Mouse (Mus musculus) neutrophil, adult 5-6 weeks (primary cell): Measurements from ENCODE around the gene Rassf3. TPM values are rescaled to one million over a fixed set of nuclear protein-coding genes. Genes with fewer than 3 reads are reported as not detected.

Experiments used
- ATAC-seq: fragments of 151-379, 151-347 bp; 2 replicates; pipeline ENCODE4 v1.8.0; 2017; ENCODE audit warnings: mild to moderate bottlenecking, moderate TSS enrichment; ENCODE audit not compliant: insufficient number of reproducible peaks, poor library complexity, low FRiP score, severe bottlenecking; ENCODE audit errors: extremely low read depth
- total RNA-seq: library from RNA; stranded (forward); fragments of 200-1000 nt; gene quantifications from 2 replicates; pipeline ENCODE4 v1.2.3, GENCODE M21; 2017

Gene Rassf3
- total RNA-seq, 1 experiment from 2014 or later: 189 TPM

- ATAC-seq: no peak
Measured at GRCm38 (mm10) chr10:121436258-121436645, 39.9 kb downstream of the Rassf3 start.

DNA sequence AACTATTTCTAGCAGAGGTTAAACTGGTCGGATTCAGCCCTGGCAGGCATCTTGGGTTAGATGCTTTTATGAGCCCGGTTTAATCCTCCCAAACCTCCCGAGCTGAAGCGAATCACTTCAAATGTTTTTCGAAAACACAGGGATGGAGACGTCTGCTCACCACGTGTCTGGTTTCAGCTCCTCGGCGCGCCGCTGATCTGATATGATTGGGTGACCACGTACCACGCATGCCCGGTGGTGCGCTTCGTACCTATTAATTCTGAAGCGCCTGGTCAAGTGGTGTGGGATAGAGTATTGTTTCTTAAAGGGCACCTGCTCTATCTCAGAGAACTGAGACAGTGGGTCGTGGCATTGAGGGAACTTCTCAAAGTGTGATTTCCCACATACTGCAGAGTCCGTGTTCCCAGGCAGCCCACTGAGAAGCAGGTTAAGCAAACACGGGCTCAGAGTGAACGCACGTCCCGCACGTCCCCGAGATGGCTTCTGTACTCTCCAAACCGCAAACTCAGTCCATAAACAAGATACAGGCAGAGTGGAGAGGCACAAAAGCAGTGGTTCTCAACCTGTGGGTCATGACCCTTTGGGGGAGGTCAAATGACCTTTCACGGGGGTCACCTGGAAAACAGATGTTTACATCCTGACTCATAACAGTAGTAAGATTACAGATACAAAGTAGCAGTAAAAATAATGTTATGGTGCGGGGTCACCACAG is 40.4 kb downstream of the Rassf3 start:
- no peak for ATAC-seq

DNA sequence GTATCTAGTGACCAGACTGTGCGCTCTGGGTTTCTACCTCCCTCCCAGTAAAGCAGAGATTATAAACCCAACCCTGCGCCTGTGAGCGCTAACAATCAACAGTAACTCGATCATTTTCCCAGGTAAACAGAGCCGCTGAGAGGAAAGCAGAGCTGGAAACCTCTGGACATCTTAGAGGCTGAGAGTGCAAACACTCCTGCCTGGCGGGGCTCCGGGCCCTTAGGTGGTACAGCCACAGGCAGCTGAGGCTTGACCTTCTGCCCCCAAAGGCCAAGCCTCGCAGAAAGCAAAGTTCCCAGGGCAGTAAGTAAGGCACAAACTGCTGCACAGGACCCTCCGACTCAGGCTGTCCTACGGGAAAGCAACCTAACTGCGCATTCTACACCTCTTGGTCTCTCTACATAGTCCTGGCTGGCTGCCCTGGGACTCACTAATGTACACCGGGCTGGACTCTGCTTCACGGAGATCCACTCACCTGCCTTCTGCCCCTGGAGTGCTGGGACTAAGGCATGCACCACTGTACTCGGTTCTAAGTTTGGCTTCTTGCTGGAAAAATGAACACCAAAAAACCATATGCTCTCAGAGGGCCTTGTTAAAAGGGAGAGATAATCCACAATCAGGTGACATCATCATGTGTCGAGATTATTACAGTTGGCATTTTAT is 41.6 kb downstream of the Rassf3 start:
- ATAC-seq: no peak

GRCm38 (mm10) chr10:121432635-121433280 is 43.4 kb downstream of the Rassf3 start:
- ATAC-seq: no peak

DNA sequence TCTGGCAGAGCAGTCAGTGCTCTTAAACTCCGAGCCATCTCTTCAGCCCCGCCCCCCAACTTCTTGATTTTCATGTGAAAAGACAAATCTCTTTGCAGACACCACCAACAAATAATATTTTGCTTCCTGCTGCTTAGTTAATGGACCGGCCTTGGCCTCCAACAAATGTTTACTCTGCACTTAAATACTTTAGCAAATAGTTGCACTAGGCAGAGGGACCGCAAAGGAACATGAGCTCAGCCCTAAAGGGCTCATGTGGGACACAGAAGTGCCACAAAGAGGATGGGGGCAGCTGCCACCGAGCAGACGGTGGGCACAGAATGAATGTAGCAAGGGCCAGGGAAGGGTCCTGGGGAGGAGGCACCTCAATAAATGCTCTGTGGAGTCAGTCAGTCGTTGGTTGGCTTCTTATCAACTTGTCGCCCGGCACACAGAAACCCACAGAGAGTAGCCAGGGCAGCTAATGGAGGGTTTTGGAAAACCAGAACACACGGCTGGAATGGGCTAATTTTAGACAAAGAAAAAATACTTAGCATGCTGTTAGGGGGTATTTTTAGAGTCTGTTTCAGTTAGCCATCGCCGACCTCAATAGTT is 44.0 kb downstream of the Rassf3 start:
- no peak for ATAC-seq

DNA sequence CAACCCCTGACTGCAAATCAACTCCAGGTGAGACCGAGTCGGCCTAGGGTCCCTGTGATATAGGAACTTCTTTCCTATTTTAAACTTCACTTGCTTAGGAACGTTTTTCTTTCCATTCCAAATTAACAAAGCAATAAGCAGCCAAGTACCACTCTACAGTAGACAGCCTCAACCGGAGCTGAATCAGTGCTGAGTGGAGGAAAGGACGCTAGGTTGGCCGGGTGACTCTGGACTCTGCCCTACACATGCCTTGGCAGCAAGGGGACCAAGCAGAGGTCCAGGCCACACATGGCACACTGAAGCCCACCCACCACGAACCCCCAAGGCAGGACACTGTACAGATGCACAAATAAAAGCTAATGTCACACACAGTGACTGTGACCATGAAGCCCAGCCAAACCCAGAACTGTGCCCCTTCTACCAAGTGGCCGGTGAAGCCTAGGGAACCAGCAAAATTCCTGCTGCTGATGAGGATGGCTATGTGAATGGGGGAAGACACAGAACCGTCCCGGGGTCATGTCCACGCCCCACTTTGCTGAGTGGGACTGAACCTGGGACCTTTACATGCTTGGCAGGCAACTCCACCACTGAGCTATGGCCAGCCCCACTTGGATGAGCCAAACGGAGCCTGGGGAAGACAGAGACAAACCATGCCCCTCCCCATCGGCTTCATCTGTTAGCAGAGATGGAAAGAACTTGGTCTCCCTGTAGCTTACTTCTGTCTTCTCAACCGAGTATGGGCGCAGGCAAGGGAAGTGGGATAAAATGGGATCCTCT is 45.2 kb downstream of the Rassf3 start:
- no peak for ATAC-seq

- ATAC-seq: no peak
Measured at GRCm38 (mm10) chr10:121429981-121430682, 46.0 kb downstream of the Rassf3 start.

DNA sequence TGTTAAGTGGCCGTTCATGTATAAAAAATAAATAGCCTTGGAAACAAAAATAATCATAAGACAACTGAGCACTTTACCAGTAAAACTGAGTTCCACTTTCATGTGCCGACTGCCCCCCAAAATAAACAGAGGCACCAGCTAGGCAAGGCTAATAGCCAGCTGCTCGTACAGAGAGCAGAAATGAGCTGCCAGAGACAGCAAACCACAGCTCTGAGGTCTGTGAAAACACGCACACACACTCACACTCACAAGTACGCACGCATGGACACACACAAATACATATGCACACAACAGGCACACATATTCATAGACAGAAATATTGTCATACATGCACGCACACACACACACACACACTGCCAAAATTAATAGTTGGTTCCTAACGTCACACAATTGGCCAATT is 46.6 kb downstream of the Rassf3 start:
- ATAC-seq: peak; percentile 18

DNA sequence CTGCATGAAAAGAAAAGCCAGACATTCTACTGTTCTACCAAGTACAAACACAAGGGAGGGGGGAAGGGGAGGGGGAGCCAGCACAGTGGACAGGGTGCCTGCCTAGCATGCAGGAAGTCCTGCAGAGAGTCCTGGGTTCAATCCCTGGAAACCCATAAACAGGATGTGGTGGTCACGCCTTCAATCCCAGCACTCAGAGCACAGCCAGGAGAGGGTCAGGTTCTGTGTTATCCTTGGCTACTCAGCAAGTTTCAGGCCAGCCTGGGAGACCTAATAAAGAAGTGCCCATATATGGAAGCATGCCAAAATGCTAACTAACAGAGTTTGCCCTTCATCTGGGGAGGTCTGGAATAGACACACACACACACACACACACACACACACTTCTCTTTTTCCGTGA is 47.1 kb downstream of the Rassf3 start:
- peak; percentile 20; the same call in 1 of the 2 replicates for ATAC-seq

DNA sequence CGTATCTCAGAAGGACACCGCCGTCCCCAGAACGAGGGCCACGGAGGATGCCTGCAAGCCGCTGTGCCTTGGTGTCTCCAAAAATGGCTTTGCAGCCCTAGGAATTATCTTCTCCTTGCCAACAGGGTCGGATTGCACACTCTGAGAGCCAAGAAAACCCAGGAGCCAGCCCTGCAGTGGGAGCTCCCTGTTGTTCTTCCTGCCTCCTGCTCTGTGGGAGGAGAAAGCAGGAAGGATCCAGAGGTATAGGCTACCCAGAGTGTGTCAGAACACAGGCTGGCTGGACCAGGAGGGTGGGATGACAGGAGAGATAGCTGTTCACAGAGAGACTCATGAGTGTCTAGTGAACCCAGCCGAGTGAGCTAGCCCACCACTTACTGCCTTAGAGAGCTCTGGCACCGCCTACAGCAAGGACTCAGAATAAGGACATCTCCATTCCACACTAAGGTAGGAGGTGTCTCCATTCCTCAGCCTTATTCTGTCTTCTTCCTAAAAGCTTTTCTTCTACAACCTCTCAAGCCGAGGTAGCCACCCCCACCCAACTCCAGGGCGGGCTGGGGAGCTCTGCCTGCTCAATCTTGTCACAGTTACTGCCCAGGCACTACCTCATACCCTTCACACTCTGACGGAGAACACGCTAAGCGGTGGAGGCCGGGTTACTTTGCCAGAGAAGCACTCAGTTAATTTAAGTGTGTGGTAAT is 48.0 kb downstream of the Rassf3 start:
- no peak for ATAC-seq

GRCm38 (mm10) chr10:121427136-121427535 is 49.0 kb downstream of the Rassf3 start:
- ATAC-seq: peak; percentile 30; the same call in 1 of the 2 replicates

DNA sequence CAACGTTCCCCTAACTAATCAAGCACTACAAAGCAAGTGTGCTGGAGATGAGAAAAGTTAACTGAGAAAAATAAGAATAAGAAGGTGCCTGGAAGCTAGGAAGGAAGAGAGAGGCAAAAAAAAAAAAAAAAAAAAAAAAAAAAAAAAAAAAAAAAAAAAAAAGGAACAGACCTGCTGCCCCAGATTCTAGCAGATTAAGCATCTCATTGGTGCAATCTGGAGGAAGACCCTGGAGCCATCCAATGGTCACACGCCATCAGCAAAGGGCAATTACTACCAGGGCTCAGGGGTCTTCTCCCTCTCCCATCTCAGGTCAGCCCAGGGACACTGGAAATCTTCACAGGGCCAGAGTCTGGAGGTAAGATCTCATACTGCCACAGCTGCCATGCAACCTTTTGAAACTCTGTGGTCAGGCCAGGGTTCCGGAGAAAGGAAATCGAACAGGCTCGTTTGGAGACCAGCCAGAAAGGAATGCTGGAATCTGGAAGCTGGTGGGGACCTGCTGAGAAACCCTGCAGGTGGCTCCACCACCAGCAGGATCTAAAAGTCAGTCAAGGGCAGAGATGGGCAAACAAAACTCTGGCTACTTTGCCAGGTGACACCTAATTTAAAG is 49.6 kb downstream of the Rassf3 start:
- no peak for ATAC-seq

- ATAC-seq: no peak
Measured at GRCm38 (mm10) chr10:121425506-121426025, 50.6 kb downstream of the Rassf3 start.

- ATAC-seq: no peak
Measured at GRCm38 (mm10) chr10:121425079-121425478, 51.1 kb downstream of the Rassf3 start.

GRCm38 (mm10) chr10:121424455-121424854 is 51.7 kb downstream of the Rassf3 start:
- no peak for ATAC-seq

- peak; percentile 10; the same call in 1 of the 2 replicates for ATAC-seq
Measured at GRCm38 (mm10) chr10:121423541-121424349, 52.4 kb downstream of the Rassf3 start.
